Mouse (Mus musculus) ovary, postnatal 36 days (tissue): ENCODE results near the gene Pgr.
A peak's percentile ranks its signal among the peaks of the same experiment; 100 is the strongest.

Experiments
- DNase-seq: peaks from one replicate; pipeline ENCODE4 v3.0.0; 2022; ENCODE audit warnings: low spot score, mixed read lengths

Gene Pgr

DNA sequence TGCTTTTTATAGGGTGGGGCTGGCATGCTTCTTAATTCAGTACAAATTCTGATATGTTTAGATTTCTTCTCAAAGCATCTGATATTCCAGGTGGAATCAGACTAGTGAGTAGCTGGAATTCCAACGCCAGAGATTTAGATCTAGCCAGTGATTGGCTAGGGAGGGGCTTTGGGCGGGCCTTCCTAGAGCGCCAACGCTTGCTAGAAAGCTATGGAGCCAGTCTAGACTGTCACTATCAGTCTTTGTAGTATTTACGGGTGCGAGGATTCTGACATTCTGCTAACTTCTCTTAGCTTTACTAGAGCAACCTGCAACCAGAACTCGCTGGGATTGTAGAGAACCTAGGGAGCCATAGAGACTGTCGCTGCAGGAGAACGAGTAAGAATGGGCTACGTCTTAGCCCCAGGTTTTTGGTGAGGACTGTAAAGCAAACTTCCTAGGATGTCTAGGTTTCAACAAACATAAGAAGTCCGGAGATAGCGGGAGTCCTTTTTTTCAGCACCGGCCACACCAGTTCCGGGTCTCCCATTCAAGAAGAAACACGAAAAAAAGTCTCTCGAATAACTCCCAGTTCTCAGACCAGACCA lies at the start of gene Pgr:
Gene Pgr, plus strand, starts transcription at position 218 of the 587 bp plus-strand sequence.
- peak; percentile 4 for DNase-seq

DNA sequence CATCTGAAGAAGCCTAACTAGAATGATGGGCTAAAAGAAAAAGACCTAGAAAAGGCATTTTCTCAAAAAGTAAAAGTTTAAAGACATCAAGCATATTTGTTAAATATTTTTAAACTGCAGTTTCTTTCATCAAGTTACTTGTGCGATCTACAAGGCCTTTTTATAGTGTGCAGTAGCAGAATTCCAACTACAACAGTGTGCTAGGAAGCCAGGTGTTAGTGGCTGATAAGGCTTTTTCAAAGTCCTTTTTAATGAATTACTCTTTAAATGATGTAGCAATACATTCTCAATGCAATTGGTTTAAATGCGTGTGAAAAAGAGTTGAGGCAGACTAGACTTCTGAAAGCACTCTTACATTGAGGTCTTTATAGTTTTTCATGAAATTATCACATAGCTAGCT lies 42.2 kb upstream of the Pgr start:
- no peak for DNase-seq

DNA sequence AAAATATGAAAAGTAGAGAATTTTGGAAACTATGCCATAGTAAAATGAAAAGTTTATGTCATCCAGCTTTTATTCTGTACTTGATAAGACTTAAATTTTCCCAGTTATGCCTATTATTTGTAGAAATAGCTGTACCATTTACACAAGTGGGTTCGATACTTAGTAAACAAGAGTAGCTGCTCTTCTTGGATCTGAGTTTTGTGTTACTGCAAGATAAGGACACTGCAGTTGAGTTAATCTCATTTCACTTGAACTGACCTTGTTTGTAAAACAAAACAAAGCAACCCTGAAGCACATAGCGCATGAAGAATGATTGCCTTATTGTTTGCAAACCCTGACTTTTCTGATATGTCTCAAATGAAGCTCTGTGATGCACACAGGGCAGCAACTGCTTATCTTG lies 31.1 kb upstream of the Pgr start:
- DNase-seq = no peak

DNA sequence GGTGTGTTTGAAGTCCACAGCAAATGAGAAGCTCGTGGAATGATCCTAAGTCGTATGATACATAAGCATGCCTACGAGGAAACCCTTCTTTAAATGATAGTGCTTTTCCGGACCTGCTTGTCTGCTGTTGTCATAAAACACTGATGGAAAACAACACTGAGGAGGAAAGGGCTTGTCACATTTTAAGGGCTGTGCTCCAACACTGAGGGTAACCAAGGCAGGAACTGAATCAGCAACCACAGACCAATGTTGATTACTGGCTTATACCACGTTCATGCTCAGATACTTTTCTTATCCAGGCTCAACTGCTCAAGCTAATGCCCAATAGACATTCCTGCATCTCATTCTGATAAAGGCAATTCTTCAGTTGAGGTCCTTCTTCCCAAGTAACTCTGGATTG lies 4.4 kb upstream of the Pgr start:
- no peak for DNase-seq

DNA sequence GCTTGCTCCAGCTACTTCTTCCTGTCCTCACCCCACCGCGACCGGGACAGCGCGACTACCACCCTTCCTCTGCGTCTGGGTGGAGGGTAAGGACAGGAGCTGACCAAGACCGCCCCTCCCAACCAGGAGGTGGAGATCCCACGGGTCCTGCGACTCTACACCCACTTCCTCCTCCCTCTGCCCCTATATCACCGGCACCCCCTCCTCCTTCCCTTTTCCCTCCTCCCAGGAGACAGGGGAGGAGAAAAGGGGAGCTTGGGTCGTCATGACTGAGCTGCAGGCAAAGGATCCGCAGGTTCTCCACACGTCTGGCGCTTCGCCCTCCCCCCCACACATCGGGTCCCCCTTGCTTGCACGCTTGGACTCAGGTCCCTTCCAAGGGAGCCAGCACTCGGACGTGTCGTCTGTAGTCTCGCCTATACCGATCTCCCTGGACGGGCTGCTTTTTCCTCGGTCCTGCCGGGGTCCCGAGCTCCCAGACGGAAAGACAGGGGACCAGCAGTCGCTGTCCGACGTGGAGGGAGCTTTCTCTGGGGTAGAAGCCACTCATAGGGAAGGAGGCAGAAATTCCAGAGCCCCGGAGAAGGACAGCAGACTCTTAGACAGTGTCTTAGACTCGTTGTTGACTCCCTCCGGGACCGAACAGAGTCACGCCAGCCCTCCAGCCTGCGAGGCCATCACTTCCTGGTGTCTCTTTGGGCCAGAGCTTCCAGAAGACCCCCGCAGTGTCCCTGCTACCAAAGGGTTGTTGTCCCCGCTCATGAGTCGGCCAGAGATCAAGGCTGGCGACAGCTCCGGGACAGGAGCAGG lies 775 bp downstream of the Pgr start:
- peak; percentile 41 for DNase-seq

DNA sequence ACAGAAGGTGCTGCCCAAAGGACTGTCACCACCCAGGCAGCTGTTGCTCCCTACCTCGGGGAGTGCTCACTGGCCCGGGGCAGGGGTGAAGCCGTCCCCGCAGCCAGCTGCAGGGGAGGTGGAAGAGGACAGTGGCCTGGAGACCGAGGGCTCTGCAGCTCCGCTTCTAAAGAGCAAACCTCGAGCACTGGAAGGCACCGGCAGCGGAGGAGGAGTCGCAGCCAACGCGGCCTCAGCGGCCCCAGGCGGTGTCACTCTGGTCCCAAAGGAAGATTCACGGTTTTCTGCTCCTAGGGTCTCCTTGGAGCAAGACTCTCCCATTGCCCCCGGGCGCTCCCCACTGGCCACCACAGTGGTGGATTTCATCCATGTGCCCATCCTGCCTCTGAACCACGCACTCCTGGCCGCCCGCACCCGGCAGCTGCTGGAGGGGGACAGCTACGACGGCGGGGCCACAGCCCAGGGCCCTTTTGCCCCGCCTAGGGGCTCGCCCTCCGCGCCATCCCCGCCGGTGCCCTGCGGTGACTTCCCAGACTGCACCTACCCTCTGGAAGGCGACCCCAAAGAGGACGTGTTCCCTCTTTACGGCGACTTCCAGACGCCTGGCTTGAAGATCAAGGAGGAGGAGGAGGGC lies 1.5 kb downstream of the Pgr start:
- peak; percentile 38 for DNase-seq

DNA sequence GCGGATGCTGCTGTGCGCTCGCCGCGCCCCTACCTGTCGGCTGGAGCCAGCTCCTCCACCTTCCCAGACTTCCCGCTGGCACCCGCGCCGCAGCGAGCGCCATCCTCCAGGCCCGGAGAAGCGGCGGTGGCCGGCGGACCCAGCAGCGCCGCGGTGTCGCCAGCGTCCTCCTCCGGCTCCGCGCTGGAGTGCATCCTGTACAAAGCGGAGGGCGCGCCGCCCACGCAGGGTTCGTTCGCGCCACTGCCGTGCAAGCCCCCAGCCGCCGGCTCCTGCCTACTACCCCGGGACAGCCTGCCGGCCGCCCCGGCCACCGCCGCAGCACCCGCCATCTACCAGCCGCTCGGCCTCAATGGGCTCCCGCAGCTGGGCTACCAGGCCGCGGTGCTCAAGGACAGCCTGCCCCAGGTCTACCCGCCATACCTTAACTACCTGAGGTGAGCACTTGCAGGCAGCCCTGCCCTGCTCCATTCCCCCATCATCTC lies 2.1 kb downstream of the Pgr start:
- peak; percentile 46 for DNase-seq

DNA sequence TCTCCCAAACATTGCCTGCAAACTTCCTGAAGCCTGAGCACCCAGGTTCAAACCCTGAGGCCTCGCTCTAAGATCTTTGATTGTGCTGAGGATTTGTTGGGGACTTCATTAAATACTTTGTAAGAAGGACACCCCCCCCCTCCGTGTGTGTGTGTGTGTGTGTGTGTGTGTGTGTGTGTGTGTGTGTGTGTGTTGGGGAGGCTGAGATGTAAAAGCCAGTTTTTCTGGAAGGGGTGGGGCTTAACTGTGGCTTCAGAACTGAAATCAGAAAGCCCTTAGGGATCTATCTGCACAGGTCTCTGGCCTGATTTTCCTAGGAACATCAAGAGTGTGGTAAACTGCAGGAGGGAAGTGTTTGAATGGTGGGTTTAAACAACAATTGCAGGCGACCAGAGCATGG lies 2.6 kb downstream of the Pgr start:
- no peak for DNase-seq

DNA sequence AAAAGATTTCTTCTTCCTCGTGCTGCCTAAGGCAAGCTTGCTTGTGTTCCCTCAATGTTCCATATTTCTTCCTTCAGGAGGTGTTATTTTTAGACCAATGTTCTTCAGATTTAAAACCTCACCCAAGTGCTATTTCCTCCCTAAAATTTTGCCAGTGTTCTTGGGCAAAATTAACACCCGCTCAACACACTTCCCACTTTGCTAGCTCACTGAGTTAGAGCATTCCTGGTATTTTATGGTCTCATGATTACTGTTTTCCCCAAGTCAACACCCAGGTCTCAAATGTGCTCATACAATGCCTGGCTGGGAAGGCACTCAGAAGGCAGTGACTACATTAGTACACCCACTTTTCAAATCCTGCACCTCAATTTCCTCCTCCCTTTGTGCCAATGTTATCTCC lies 27.9 kb downstream of the Pgr start:
- no peak for DNase-seq

DNA sequence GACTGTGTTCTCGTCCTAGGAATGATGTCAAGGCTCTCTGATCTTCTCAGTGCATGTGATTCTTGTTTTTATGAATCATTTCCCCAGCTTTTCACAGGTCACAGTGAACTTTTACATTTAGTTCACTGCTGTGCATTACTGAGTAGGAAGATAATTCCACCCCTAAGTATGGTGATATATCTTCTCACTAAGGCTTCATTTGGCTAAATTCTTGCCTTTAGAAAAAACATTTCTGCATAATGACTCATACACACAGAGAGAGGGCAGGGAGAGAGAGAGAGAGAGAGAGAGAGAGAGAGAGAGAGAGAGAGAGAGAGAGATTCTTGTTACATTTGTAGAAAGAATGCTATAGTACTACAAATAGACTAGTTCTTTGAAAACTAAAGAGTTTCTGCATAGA lies 38.1 kb downstream of the Pgr start:
- DNase-seq = no peak

DNA sequence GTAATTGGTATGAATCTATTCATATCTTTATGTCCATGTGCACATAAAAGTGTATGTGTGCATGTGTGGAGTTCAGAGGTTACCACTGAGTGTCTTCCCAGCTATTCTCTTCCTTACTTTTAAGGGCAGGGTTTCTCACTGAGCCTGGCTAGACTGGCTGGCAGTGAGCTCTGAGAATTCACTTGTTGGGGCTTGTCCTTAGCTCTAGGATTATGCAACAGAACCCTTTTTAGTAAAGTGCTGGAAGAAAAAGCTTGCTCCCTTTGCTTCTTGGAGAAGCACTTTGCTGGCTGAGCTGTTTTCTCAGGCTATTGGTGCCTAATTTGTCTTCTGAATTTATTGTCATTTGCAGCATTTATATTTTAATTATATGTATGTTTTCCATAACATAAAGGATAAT lies 53.7 kb downstream of the Pgr start:
- DNase-seq = no peak

DNA sequence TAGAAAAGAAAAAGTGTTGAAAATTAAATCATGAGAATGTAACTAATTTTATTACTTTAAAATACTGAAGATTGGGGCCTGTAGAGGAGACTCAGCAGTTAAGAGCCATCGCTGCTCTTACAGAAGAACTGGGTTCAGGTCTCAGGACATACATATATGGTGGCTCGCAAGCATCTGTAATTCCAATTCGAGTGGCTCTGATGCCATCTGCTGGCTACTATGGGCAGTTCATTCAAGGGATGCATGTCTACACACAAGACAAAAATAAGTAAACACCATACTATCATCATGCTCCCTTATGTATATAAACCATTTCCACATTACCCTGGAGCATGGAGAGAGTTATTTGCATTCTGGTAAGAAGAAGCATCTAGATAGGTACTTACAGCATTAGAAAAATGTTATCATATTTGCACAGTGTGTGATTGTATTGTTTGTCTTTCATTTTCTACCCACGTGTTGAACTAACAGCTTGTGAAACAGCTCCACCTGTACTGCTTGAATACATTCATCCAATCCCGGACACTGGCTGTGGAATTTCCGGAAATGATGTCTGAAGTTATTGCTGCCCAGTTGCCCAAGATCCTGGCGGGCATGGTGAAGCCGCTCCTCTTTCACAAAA lies 65.0 kb downstream of the Pgr start:
- DNase-seq = peak; percentile 12

DNA sequence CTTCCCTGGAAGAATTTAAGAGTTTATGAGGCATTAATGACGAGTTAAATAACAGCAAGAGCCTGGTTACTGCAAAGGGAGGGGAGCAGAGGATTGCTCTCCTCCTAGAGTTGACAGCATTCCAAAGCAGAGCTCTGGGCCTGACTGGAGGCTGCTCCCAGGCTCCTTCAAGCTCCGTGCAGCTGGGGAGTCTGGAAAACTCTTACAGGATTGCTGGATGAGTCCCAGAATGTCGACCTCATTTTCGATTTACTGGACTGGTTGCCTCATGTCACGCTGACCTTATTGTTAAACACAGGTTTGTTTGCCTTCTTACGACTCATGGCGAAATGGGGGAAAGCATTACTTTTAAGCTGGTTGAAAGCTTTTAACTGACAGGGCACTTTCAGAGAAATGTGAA lies 70.6 kb downstream of the Pgr start:
- DNase-seq = peak; percentile 27

DNA sequence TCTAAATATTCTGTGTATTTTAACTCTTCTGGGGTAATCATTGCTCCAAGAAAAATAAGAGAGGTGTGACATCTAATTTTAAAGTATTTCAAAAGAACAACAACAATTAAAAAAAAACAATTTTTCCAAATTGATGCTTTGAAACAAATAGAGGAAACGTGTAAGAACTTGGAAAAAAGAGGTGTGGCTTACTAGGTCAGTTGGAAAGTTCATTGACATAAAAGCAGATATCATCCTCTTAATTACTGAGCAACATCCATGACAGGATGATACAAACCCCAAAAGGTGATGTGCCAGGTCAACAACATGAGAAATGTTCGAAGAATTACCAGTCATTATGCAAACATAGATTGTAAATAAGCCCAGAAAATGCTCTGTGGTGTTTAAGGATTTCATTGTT lies 71.9 kb downstream of the Pgr start, which contains the start of gene Gm16485:
Gene Gm16485, plus strand, starts transcription at position 301 of the 400 bp plus-strand sequence.
- no peak for DNase-seq

DNA sequence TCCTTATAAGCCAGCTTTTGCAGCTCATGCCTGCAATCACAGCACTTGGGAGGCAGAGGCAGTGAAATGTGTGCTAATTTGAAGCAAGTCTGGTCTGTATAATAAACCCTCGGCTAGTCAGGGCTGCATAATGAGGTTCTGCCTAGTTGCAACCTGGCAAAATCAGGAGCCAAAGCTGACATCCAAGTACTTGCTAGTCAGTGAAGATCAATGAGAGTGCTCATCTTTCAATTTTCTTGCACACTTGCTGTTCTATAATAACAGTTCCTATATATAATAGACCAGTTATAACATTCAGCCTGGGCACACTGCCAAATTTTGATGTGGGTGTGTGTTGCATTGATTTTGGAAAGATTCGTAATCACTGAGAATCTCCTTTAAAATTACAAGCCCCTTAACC lies 78.1 kb downstream of the Pgr start:
- no peak for DNase-seq

DNA sequence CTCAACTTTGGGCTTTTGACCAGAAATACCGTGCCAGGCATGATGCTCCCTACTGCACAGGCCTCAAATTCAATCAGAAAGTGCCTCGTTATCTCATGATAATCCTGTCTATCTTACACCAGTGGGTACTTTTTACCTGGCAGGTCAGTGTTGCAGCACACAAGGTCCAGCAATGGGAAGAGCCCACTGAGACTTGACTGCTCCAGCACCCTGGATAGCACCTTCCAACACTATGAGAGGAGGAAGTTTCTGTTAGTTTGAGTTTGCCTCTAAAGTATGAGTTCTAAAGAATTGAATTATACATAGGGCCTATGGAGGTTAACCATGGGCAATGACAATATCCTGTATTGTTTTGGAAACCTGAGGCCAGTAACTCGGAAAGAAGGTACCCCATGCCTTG lies 82.7 kb downstream of the Pgr start:
- no peak for DNase-seq

DNA sequence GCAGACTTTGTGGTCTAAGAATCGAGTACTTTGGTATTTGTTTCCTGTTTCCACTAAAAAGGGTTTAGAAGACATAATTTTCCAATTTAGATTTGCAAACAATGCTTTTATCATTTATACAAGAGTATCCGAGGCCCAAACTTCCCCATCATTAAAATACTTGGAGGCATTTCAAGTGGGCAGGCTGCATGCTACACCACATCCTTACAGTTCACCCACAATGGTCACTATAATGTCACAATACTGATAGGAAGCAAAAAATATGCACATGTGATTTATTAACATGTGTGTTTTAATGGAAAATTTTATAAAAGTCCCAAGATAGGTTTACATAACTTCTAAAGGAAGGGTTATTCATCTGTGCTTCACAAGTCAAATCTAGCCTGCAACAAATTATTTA lies 96.9 kb downstream of the Pgr start:
- no peak for DNase-seq

DNA sequence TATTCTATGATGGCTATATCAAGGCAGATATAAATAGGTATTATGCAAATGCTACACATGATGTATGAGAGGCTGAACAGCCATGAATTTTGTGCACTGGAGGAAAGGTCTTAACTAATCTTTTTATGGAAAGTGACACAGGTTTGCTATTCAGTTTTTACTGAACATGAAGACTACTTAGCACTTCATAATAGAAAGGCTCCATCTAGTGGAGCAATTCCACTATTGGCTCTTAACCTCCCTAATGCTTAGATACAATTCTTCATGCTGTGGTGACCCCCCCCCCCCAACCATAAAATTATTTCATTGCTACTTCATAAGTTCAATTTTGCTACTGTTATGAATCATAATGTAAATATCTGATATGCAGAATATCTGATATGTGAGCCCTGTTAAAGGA lies 101.5 kb downstream of the Pgr start:
- DNase-seq = no peak

DNA sequence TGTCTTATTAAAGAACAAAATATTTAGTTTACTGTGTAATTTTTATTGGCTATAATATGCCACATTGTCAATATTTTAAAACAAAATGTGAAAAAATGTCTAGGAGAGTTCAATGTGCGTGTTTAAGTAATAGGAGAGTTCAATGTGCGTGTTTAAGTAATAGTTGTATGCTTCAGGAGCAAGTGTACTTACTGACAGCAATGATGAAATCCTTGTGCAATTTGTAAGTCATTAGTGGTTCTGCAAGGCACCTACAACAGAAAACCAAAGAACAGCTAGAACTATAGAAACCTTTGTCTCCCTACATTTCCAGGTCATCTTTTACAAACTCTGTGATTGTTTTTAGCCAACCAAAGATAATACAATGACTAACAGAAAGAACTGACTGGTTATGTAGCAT lies 115.5 kb downstream of the Pgr start:
- DNase-seq = no peak
